Mouse (Mus musculus): ENCODE results near the gene Ehd3. TPM values are rescaled to one million over a fixed set of nuclear protein-coding genes. Genes with fewer than 3 reads are reported as not detected.
"Not testable (repeated sequence)": the region's sequence is repeated elsewhere in the genome, so short reads cannot be mapped to it uniquely, and the experiment has no call there.

Gene Ehd3
- total RNA-seq, 2 experiments from 2014 or later = 3.9 to 5.9 TPM

DNA sequence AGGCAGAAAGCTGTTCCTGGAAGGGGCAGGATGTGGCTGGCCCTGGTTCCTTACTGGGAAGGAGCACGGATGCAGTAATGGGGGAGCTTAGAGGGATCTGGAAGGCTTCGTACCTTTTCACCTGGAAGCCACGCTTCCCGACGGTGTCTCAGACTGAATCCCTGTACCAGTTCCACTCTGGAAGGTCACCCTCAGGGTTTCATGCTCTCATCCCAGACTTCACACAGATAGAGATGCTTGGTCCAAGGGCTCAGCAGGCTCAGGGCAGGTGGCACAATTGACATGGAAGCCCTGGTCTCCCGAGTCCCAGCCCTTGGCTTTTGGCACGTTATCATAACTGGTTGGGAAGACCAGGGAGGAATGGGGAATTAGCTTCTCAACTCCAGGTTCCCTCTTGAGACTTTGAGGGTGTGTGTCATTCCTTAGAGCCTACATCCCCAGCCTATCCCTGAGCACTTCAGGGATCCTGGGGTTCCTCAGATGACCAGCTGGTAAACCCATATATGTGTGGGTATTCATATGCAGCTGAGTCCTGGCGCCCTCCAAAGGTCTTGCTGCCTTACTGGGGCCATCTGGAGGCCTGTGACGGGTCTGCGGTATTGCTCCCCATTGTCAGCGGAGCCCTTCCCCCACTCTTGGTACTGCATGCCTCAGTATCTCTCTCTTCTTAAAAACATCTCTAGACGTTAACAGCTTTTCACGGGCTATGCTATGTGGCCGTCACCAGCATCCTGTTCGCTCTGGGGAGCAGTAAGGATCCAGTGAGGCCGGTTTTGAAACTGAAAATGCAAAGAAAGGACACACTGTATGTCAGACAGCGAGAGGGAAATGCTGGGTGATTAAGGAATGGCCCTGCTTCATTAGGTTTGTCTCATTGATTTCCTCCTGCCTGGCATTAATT is 19.4 kb downstream of the Ehd3 start:
- ATAC-seq (replicated peaks; ENCODE audit: low FRiP score, low TSS enrichment, poor library complexity, severe bottlenecking) = no peak

DNA sequence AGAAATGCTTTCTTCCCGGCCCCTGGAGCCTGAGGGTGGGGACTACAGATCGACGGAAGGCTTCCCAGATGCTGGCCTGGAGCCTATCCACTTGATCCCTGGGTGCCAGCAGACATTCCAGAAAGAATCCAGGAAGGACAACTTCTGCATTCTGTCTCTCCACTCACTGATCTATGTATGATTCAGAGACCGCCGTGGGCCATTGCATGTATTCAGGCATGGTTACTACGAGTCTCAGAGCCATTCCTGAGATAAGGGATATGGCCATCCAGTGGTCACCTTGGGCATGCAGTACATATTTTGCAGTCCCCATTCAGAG is 20.0 kb downstream of the Ehd3 start:
- ATAC-seq (replicated peaks; ENCODE audit: low FRiP score, low TSS enrichment, poor library complexity, severe bottlenecking) = no peak

DNA sequence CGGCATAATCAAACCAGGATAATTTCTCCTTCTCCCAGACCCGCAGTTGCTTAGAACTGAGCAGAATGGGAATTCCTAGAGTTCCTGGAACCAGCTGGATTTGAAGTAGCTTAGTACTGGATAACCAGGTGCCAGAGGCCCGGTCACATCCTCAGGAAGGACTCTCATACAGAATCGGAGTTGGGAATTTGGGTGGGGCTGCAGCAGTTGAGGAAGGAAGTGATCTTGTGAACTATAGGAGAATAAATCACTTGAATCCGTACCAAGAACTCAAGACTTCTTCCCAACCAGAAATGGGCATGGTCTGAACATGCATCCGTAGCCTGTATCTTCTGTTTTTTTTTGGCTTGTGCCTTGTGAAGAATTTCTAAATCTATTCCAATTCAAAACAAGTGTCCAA is 22.2 kb downstream of the Ehd3 start:
- no peak for ATAC-seq (replicated peaks; ENCODE audit: low FRiP score, low TSS enrichment, poor library complexity, severe bottlenecking)

DNA sequence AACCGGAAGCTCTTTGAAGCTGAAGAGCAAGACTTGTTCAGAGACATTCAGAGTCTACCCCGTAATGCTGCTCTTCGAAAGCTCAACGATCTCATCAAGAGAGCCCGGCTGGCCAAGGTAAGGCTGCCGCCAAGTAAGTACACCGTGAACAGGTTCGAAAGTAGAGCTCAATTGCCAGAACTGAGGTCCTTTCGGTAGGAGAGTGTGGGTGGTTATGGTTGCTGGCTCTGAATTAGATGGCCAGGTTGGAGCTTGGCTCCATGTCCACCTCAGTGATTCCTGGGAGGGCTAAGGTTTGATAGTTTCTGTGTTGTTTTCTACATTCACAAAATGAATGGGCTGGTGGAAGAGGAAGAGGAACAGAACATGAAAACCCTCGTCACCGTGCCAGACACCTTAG is 23.5 kb downstream of the Ehd3 start:
- no peak for ATAC-seq (replicated peaks; ENCODE audit: low FRiP score, low TSS enrichment, poor library complexity, severe bottlenecking)

DNA sequence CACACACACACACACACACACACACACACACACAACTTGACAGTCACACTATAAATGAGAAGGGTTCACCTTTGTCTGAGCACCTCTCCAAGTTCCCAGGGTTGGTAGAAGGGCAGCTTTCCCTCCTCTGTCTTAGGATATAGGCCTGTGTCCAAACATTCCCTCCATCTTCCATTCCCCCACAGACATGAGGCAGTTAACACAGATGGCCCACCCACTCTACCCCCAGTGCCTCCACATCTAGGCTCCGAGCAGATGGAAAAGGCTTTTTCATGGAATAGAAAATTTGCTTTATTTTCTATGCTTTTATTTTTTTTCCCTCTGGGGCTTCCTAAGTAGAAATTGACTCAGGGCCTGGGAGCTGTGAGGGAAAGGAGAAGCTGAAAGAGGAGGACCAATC is 26.6 kb downstream of the Ehd3 start:
- no peak for ATAC-seq (replicated peaks; ENCODE audit: low FRiP score, low TSS enrichment, poor library complexity, severe bottlenecking)

DNA sequence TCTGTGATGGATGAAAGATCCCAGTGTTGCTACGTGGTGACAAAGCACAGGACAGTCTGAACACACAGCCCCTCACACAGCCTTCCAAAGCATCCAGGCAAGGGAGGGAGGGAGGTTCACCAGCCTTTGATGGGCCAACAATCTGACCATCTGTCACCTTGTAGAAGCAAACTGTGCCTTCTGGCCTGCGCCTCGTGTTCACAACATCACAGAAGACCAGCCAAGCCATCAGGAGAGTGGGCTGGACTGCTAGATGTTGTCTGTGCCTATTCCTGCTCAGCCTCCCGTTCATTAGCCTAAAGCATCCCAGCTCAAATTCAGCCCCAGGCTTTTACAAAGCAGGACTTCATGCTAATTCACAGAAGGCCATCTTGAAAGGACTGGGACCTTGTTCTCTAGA is 27.5 kb downstream of the Ehd3 start:
- no peak for ATAC-seq (replicated peaks; ENCODE audit: low FRiP score, low TSS enrichment, poor library complexity, severe bottlenecking)

DNA sequence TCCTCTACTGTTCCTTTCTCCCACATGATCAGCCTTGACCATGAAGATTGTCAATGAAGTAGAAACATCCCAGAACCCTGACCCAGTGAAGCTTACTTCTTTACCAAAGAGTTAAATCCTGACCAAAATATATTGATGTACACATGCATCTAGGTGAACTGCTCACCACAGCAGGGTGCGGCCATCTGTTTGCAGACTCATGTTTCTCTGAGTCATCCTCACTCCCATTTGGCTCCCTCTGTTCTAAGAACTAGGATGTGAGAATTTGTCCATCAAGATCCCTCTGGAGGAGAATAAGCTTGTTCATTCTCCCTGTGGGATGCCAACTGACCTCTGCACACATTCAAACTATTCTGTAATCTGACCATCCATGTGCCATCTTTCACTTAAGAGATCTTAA is 29.0 kb downstream of the Ehd3 start:
- ATAC-seq (replicated peaks; ENCODE audit: low FRiP score, low TSS enrichment, poor library complexity, severe bottlenecking) = no peak

DNA sequence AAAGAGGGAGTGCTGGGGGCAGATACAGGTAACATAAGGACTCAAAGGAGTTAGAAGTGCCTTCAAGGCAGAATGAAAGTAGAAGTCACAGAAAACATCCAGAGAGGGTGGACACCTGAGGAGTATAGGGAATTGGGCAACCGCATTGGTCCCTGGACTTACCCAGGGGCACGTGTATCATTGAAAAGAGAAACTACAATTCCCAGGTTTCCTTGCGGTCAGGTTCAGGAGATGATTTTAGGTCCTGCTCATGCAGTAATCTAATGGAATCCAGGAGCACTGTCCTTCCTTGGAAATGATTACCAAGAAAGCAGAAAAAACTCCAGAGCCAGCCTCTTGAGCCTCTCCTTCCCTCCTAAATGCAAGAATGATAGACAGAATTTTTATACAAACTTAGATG is 29.5 kb downstream of the Ehd3 start:
- no peak for ATAC-seq (replicated peaks; ENCODE audit: low FRiP score, low TSS enrichment, poor library complexity, severe bottlenecking)

DNA sequence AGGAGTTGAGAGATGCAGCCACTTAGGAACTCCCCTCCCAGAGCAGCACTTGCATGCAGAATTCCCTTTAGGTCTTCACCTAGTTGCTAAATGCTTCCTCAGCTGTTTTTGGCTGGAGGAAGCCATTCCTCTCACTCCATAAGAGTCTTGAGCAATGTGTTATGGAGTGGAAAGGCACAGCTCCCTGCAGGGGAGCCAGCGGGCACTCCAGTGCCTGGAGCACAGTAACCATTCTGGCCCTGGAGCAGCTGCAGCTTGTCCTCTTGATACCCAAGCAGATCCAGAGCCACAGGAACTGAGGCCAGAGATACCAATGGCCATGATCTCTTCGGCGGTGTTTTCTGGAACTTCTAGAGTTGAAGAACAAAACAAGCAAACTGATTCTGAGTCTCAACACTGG is 32.7 kb downstream of the Ehd3 start:
- no peak for ATAC-seq (replicated peaks; ENCODE audit: low FRiP score, low TSS enrichment, poor library complexity, severe bottlenecking)

DNA sequence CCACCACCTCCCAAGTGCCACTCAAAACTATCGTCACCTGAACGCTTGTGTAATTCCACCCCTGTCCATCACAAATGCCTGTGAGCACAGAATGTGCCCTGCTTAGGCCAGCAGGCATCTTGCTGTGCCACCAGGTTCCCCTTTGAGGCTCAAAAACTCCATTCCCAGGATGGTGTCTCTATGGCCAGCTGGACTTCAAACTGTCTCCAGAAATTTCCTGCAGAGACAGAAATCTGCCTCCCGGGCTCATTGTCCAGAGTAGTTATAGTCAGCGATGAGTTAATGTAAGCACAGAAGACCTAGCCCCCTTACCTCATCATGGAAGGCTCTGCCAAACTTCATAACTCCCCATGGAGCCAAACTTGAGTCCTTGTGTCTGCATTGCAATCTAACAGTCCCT is 33.3 kb downstream of the Ehd3 start:
- no peak for ATAC-seq (replicated peaks; ENCODE audit: low FRiP score, low TSS enrichment, poor library complexity, severe bottlenecking)

DNA sequence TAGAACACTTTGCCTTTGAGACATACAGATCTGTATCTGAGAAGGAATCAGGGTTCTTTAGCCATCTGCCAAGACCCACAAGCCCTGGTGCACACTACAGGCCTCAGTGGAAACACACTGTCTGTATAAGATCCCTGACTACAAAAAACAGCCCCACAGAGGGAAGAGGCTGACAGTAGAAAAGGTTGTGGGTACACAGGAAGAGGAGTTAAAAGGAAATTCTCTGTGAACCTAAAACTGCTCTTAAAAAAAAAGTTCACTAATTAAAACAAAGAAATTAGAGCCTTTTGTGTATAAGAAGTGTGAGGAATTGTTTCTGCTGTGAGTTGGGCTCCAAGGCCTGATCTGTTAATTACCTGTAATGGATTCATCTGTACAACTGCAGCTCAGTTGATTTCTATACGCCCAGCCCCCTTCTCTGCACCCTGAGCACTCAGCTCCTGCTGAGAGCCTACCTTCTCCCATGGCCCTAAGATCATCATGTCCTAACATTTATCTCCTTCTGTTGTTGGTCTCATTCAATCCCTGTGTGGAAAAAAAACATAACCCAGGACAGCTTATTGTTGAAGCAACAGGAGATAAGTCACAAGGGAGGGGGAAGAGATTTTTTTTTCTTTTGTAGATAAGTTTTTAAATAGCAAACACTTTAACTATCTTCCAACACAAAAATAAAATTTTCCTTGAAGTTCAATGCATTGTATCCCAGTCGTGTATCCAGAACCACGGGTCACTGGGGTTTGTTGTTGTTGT is 35.3 kb downstream of the Ehd3 start:
- ATAC-seq (replicated peaks; ENCODE audit: low FRiP score, low TSS enrichment, poor library complexity, severe bottlenecking) = no peak

DNA sequence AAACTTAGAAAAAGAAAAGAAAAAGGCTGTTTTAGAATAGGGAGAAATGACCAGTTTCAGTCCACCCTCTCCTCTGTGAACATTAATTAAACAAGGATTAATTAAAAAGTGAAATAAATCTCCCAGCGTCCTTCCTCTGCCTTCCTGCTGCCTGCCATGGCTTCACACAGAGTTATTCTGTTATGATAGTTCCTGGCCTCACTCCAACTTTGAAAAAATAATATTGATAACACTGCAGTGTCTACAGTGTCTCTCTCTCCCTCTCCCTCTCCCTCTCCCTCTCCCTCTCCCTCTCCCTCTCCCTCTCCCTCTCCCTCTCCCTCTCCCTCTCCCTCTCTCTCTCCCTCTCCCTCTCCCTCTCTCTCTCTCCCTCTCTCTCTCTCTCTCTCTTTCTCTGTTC is 35.9 kb downstream of the Ehd3 start:
- ATAC-seq (replicated peaks; ENCODE audit: low FRiP score, low TSS enrichment, poor library complexity, severe bottlenecking) = not testable (repeated sequence)

DNA sequence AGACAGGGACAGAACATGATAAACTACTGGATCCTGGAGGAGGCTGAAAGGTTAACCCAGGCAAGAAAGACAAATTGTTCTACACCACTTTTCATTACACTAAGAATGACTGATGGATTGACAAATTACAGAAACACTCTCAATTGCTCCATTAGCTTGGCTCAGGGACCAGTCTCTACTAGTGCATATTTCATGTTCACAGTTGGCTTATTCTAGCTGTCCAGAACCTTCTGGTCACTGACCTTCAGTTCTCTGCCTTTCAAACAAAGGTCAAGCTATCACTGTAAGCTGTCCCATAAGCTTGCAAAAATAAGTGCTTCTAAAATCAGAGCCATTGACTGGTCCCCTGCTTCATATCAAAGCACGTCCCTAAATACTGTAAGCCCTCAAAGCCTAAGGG is 39.0 kb downstream of the Ehd3 start:
- no peak for ATAC-seq (replicated peaks; ENCODE audit: low FRiP score, low TSS enrichment, poor library complexity, severe bottlenecking)

DNA sequence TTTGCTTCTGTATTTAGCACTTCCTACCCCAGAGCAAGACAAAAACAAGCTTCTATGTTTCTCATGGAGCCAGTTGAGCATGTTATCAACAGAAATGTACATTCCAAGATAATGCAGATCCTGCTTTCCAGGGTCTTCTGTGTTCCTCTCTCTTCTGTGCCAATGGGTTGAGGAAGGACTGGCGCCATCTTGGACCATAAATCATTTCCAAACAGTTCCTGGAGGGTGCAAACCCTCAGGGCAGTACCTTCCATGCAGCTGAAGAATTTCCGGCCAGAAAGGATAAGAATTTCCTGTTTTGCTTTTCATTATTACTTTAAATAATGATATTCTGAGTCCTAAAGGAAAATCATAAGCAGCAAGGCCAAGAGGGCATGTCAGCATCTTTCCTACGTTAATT is 41.7 kb downstream of the Ehd3 start:
- no peak for ATAC-seq (replicated peaks; ENCODE audit: low FRiP score, low TSS enrichment, poor library complexity, severe bottlenecking)

DNA sequence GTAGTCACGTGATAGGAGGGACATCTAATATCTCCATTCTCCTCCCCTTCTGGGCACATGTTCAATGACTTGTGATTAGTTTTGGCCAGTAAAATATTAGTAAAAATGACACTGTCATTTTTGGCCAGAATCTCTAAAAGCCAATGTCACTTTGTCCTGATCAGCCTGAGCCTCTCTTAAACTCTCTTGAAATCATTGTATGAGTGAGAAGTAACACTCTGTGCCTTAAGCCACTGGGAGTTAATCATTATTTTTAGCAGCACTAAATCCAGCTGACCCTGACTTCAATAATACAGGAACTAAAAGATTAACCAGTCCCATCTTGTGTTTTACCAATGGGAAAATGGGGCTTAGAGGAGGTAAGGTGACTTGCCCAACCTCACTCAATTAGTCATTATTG is 43.5 kb downstream of the Ehd3 start:
- ATAC-seq (replicated peaks; ENCODE audit: low FRiP score, low TSS enrichment, poor library complexity, severe bottlenecking) = no peak

DNA sequence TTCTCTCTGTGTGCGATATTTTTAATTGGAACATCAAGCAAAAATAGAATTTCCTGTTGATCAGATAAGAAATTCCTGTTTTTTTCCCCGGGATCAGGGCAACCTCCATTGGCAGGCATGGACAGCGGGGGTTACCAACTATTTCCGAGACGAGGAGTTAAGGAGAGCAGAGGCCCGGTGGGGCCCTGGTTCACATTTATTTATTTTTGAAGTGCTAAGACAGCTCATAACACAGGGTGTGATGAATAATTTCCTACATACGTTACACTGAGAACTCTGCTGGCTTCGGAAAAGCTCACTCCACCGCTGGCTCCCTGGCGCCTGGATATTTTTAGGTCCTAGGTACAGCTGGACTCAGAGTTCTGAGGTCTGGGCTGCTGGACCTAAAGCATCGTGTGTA is 49.1 kb downstream of the Ehd3 start:
- ATAC-seq (replicated peaks; ENCODE audit: low FRiP score, low TSS enrichment, poor library complexity, severe bottlenecking) = no peak

DNA sequence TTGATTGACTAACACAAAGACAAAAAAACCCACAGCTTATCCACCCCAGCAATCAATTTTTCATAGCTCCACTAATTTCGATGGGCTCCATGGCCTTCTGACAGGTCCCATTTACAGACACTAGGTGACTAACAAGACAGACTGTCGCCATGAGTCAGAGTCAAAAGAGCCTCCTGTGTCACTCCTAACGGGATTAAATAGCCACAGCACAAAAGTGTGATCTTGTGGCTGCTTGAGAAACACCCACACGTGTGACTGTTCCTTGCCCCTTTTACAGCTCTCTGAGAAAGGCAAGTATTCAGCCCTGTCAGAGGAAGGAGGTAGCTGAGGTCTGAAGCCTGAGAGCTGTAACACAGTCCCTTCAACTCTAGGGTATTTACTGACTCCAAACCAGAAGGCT is 49.8 kb downstream of the Ehd3 start:
- ATAC-seq (replicated peaks; ENCODE audit: low FRiP score, low TSS enrichment, poor library complexity, severe bottlenecking) = no peak

DNA sequence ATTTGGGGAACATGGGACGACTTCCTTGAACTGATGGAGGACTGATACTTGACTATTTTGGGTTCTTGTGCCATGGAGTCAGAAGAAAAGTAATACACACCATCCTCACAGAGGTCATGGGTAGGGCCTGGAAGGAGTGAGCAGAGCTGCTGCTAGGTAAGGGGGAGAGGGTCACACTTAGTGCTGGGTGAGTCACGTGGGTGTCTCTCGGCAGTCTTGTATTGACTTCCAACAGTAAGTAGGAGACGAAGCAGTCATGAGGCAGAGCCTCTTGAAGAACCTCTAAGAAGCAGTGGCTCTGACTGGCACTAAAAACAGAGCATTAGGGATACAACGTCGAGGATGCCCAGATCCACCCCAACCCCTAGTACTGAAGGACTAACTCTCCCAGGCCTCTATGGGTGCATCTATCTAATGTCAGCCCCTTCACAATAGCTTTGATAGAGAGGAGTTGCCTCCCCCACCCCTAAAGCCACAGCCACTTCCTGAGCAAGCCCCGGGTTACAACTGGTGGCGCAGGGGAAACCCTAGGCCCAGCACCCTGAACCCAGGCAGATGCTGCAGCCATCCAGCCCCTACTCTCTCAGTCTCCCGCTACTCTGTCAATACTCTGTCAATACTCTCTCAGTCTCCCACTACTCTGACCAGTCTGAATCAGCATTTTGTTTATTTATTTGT is 65.2 kb downstream of the Ehd3 start:
- ATAC-seq (replicated peaks; ENCODE audit: low FRiP score, low TSS enrichment, poor library complexity, severe bottlenecking) = no peak

DNA sequence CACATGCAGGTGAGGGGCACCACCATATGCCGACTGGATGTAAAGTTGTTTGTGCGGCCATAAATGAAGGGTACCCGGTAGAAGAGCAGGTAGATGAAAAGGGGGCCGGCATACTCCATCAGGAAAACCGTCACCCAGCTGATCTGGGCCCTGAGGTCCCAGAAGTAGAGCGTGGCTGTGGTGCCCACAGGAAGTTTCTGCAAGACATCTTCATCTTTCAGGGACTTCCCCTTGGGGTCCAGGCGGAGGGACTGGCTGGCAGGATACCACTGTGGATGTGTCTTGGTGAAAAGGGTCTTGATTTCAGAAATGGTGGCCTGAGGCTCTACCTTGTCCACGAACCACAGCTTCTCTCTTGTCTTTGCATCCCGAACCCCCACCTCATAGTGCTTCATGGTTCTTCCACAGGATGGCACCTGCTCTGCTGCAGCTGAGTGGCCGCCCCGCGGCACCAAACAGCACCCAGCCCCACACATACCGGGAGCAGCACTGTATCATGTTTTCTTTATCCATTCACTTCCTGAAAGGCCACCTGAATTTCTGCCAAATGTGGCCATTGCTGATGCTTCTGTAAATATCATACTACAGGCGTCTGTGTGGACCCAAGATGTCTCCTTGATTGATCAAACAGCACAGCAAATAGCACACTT is 67.1 kb downstream of the Ehd3 start:
- no peak for ATAC-seq (replicated peaks; ENCODE audit: low FRiP score, low TSS enrichment, poor library complexity, severe bottlenecking)

DNA sequence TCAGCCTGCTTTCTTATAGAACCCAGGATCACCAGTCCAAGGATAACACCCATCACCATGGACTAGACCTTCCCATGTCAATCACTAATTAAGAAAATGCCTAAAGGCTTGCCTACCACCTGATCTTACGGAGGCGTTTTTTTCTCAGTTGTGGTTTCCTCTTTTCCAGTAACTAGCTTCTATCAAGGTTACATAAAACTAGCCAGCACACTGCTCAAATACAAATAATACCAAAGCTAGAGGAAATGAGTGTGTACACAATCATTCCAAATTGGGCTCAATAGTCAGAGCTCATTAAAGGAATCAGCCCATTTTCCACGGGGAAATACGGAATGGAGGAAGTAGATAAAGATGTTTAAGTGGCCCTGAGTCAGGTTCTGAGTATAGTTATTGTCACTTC is 71.3 kb downstream of the Ehd3 start:
- no peak for ATAC-seq (replicated peaks; ENCODE audit: low FRiP score, low TSS enrichment, poor library complexity, severe bottlenecking)
